ENCODE assay signal across 19 mouse cellular contexts in the genomic region with DNA sequence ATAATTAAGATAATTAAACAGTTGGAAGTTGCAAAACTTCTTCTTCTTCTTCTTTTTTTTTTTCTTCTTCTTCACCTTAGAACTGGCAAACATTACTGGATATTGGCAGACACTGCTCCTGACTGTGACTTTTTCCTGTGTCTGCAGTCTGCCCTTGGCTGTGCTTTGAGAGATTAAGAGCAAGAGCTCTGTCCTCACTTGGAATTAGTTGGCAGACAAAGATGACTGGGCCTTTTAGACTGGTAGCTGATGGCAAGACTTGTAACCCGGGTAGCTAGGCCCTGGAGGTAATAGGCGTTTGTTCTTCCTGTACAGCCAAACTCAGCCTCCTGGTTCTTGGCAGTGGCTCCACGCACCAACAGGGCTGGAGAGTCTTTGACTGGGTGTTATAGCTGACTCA. TPM values are rescaled to one million over a fixed set of nuclear protein-coding genes. Genes with fewer than 3 reads are reported as not detected.
DNase-seq lines count a peak whose midpoint lies in the region; TF ChIP-seq lines count a peak whose summit lies in the region.
"Had no signal": no experiment of that assay in that cellular context is flagged by ENCODE, and none has a peak within 500 bp of the region (broad histone marks: within the 10 kb centered on the region; RNA-seq: fewer than 3 reads in every experiment).

No protein-coding gene starts in this region.

- TF ChIP-seq CTCF in gastrocnemius, adult 2 months (IDR thresholded peaks at IDR 0.05), result no peak

- H3K4me3 ChIP-seq in gastrocnemius, adult 2 months, result no peak overlapping the region
- H3K4me3 ChIP-seq in brown adipose tissue, adult 24 weeks (ENCODE audit: insufficient read depth, low read depth, low read length), result no peak overlapping the region
- H3K4me3 ChIP-seq: embryonic facial prominence, embryonic 10.5 days; embryonic facial prominence, embryonic 12.5 days; forebrain, embryonic 10.5 days; forebrain, embryonic 12.5 days had no signal

- peak overlapping the region; percentile 49 for H3K27ac ChIP-seq in gastrocnemius, adult 2 months
- peak overlapping the region; percentile 30; the same call in 1 of the 2 replicates for H3K27ac ChIP-seq in brown adipose tissue, adult 24 weeks (replicated peaks; ENCODE audit: low read depth, low read length)
- H3K27ac ChIP-seq: embryonic facial prominence, embryonic 10.5 days; embryonic facial prominence, embryonic 12.5 days; forebrain, embryonic 10.5 days; forebrain, embryonic 12.5 days had no signal

- intact Hi-C loops in gastrocnemius, adult 2 months (cut with DNase I), result no loop called here
- intact Hi-C loops in gastrocnemius, postnatal 14 days (cut with DNase I; ENCODE audit: low total_unique reads), result no loop called here
- intact Hi-C loops in heart, postnatal 14 days (cut with DNase I), result no loop called here

- H3K4me1 ChIP-seq in brown adipose tissue, adult 24 weeks (ENCODE audit: control insufficient read depth, insufficient read depth, insufficient read length, low read length), result 0 out of 2 replicates have a peak, but pooled peaks cover 2% of the 10 kb centered on the region
- H3K4me1 ChIP-seq: embryonic facial prominence, embryonic 10.5 days; embryonic facial prominence, embryonic 12.5 days; forebrain, embryonic 10.5 days; forebrain, embryonic 12.5 days had no signal

- DNase-seq in gastrocnemius, adult 2 months, result no peak
- no peak for DNase-seq in gastrocnemius, postnatal 14 days
- DNase-seq in heart, adult 8-10 months (ENCODE audit: low spot score), result peak; percentile 12
- DNase-seq in heart, postnatal 14 days, result no peak
- DNase-seq in gonadal fat pad, adult 2 months (ENCODE audit: low read depth), result peak; percentile 89
- DNase-seq in spleen, postnatal 36 days (ENCODE audit: low spot score in 2 of 2), result no peak
- no peak for DNase-seq in cerebellum, adult 9-11 months
- DNase-seq: adrenal gland, adult 8-10 months; adrenal gland, postnatal 25 days; cerebellum, adult 11 months; cerebellum, adult 18-20 months; cerebellum, adult 8-10 months; cerebellum, postnatal 10 days; cerebellum, postnatal 25 days had no signal

RNA-seq across cellular contexts. Expression of a gene that starts 5.7 kb away (rescaled TPM):
- 10 to 100 TPM; 25.8 to 39.1 TPM for total RNA-seq in gastrocnemius, adult 2 months (2021)
- total RNA-seq in gastrocnemius, postnatal 14 days (2021), result 10 to 100 TPM; 19.2 to 28.4 TPM
- 10 to 100 TPM; 25.1 to 40.3 (median 31.1) TPM for total RNA-seq in heart, adult 8-10 months (2022)
- 10 to 100 TPM; 32.1 to 32.8 TPM for total RNA-seq in heart, postnatal 14 days (2021)
- 13.4 and 33.1 TPM in 2 replicates for polyA plus RNA-seq in brown adipose tissue, adult 24 weeks (2012; ENCODE audit: insufficient read depth, insufficient read length, missing spikeins)
- polyA plus RNA-seq in gonadal fat pad, adult 2 months (2012; rRNA removed), result 4.2 and 5.5 TPM in 2 replicates

Comparison
In these comparisons a context has a peak if more than half of its experiments do, and no peak if none do; other contexts are left out.
1. DNase-seq: peak in heart, adult 8-10 months (single experiment) and gonadal fat pad, adult 2 months (single experiment); none in gastrocnemius, adult 2 months (single experiment), gastrocnemius, postnatal 14 days (single experiment), heart, postnatal 14 days (0 of 2), spleen, postnatal 36 days (0 of 2) and cerebellum, adult 9-11 months (single experiment).